Mouse (Mus musculus): Measurements from ENCODE around the gene Fscn1. TPM values are rescaled to one million over a fixed set of nuclear protein-coding genes. Genes with fewer than 3 reads are reported as not detected.

The Fscn1 gene
- polyA plus RNA-seq, 1 experiment from 2014 or later, result 120 TPM

- Histone ChIP-seq H3K4me2 (ENCODE audit: low read length) (no peak overlapping the region), H3K27me3 (ENCODE audit: control insufficient read depth, insufficient read depth, low read length) (no peaks in the 10 kb centered on the region), H3K9me3 (ENCODE audit: control insufficient read depth, low read length) (no peaks in the 10 kb centered on the region), H3K4me1 (ENCODE audit: control insufficient read depth in 2 of 2, insufficient read depth in 2 of 2, low read length in 2 of 2) (peaks cover 0 to 5% of the 10 kb centered on the region in 2 experiments; a peak in 1 of 4 replicates), H3K9ac (ENCODE audit: low read length) (no peak overlapping the region), H3K4me3 (ENCODE audit: control insufficient read depth in 1 of 2, insufficient read depth in 1 of 2, low read depth in 1 of 2, low read length in 2 of 2) (no peak overlapping the region), H3K36me3 (ENCODE audit: control insufficient read depth, insufficient read depth, low read length) (no peaks in the 10 kb centered on the region), H3K27ac (replicated peaks in 1 of 2; ENCODE audit: control insufficient read depth in 1 of 2, insufficient read depth in 1 of 2, low read depth in 2 of 2, low read length in 2 of 2) (no peak overlapping the region)
- ATAC-seq (ENCODE audit: insufficient number of reproducible peaks, insufficient read depth, low FRiP score, low read depth), result no peak
- WGBS, result 74% methylated on average over 3 of the region's 3 CpGs
Observed at GRCm38 (mm10) chr5:142953641-142954040, 6.5 kb upstream of the Fscn1 start.

GRCm38 (mm10) chr5:142956956-142957703 lies 3.0 kb upstream of the Fscn1 start:
- H3K36me3 ChIP-seq (ENCODE audit: control insufficient read depth, insufficient read depth, low read length), result no peaks in the 10 kb centered on the region
- H3K4me1 ChIP-seq (ENCODE audit: control insufficient read depth in 2 of 2, insufficient read depth in 2 of 2, low read length in 2 of 2), result peaks cover 8 to 10% of the 10 kb centered on the region in 2 experiments
- no peak overlapping the region for H3K27ac ChIP-seq (replicated peaks in 1 of 2; ENCODE audit: control insufficient read depth in 1 of 2, insufficient read depth in 1 of 2, low read depth in 2 of 2, low read length in 2 of 2)
- no peak overlapping the region for H3K4me3 ChIP-seq (ENCODE audit: control insufficient read depth in 1 of 2, insufficient read depth in 1 of 2, low read depth in 1 of 2, low read length in 2 of 2)
- H3K27me3 ChIP-seq (ENCODE audit: control insufficient read depth, insufficient read depth, low read length), result no peaks in the 10 kb centered on the region
- H3K4me2 ChIP-seq (ENCODE audit: low read length), result no peak overlapping the region
- 69% methylated on average over 6 of the region's 6 CpGs for WGBS
- no peaks in the 10 kb centered on the region for H3K9me3 ChIP-seq (ENCODE audit: control insufficient read depth, low read length)
- H3K9ac ChIP-seq (ENCODE audit: low read length), result no peak overlapping the region
- ATAC-seq (ENCODE audit: insufficient number of reproducible peaks, insufficient read depth, low FRiP score, low read depth), result no peak

- Histone ChIP-seq H3K4me3 (ENCODE audit: control insufficient read depth in 1 of 2, insufficient read depth in 1 of 2, low read depth in 1 of 2, low read length in 2 of 2) (no peak overlapping the region), H3K27me3 (ENCODE audit: control insufficient read depth, insufficient read depth, low read length) (no peaks in the 10 kb centered on the region), H3K27ac (replicated peaks in 1 of 2; ENCODE audit: control insufficient read depth in 1 of 2, insufficient read depth in 1 of 2, low read depth in 2 of 2, low read length in 2 of 2) (no peak overlapping the region), H3K36me3 (ENCODE audit: control insufficient read depth, insufficient read depth, low read length) (no peaks in the 10 kb centered on the region), H3K9me3 (ENCODE audit: control insufficient read depth, low read length) (no peaks in the 10 kb centered on the region), H3K9ac (ENCODE audit: low read length) (no peak overlapping the region), H3K4me1 (ENCODE audit: control insufficient read depth in 2 of 2, insufficient read depth in 2 of 2, low read length in 2 of 2) (peaks cover 16 to 19% of the 10 kb centered on the region in 2 experiments), H3K4me2 (ENCODE audit: low read length) (no peak overlapping the region)
- WGBS, result 87% methylated on average over 14 of the region's 14 CpGs
- ATAC-seq (ENCODE audit: insufficient number of reproducible peaks, insufficient read depth, low FRiP score, low read depth), result no peak
Observed at GRCm38 (mm10) chr5:142958464-142958863, 1.7 kb upstream of the Fscn1 start.

- Histone ChIP-seq H3K27ac (replicated peaks in 1 of 2; ENCODE audit: control insufficient read depth in 1 of 2, insufficient read depth in 1 of 2, low read depth in 2 of 2, low read length in 2 of 2) (no peak overlapping the region), H3K9ac (ENCODE audit: low read length) (no peak overlapping the region), H3K36me3 (ENCODE audit: control insufficient read depth, insufficient read depth, low read length) (no peaks in the 10 kb centered on the region), H3K4me2 (ENCODE audit: low read length) (no peak overlapping the region), H3K4me1 (ENCODE audit: control insufficient read depth in 2 of 2, insufficient read depth in 2 of 2, low read length in 2 of 2) (peaks cover 22 to 26% of the 10 kb centered on the region in 2 experiments), H3K27me3 (ENCODE audit: control insufficient read depth, insufficient read depth, low read length) (no peaks in the 10 kb centered on the region), H3K4me3 (ENCODE audit: control insufficient read depth in 1 of 2, insufficient read depth in 1 of 2, low read depth in 1 of 2, low read length in 2 of 2) (no peak overlapping the region), H3K9me3 (ENCODE audit: control insufficient read depth, low read length) (no peaks in the 10 kb centered on the region)
- ATAC-seq (ENCODE audit: insufficient number of reproducible peaks, insufficient read depth, low FRiP score, low read depth), result no peak
- WGBS, result 80% methylated on average over 4 of the region's 4 CpGs
Observed at GRCm38 (mm10) chr5:142959156-142959555, 987 bp upstream of the Fscn1 start.

GRCm38 (mm10) chr5:142960775-142961271 lies 680 bp downstream of the Fscn1 start:
- Histone ChIP-seq H3K27ac (replicated peaks in 1 of 2; ENCODE audit: control insufficient read depth in 1 of 2, insufficient read depth in 1 of 2, low read depth in 2 of 2, low read length in 2 of 2) (peak overlapping the region; percentile 58 to 89), H3K27me3 (ENCODE audit: control insufficient read depth, insufficient read depth, low read length) (no peaks in the 10 kb centered on the region), H3K9me3 (ENCODE audit: control insufficient read depth, low read length) (no peaks in the 10 kb centered on the region), H3K4me1 (ENCODE audit: control insufficient read depth in 2 of 2, insufficient read depth in 2 of 2, low read length in 2 of 2) (peaks cover 24 to 31% of the 10 kb centered on the region in 2 experiments), H3K4me3 (ENCODE audit: control insufficient read depth in 1 of 2, insufficient read depth in 1 of 2, low read depth in 1 of 2, low read length in 2 of 2) (peak overlapping the region; percentile 63 to 76), H3K36me3 (ENCODE audit: control insufficient read depth, insufficient read depth, low read length) (no peaks in the 10 kb centered on the region), H3K9ac (ENCODE audit: low read length) (peak overlapping the region; percentile 91), H3K4me2 (ENCODE audit: low read length) (peak overlapping the region; percentile 95)
- no peak for ATAC-seq (ENCODE audit: insufficient number of reproducible peaks, insufficient read depth, low FRiP score, low read depth)
- under 1% methylated on average over 59 of the region's 59 CpGs for WGBS

GRCm38 (mm10) chr5:142961398-142961880 lies 1.3 kb downstream of the Fscn1 start:
- ATAC-seq (ENCODE audit: insufficient number of reproducible peaks, insufficient read depth, low FRiP score, low read depth), result peak; percentile 51
- Histone ChIP-seq H3K27ac (replicated peaks in 1 of 2; ENCODE audit: control insufficient read depth in 1 of 2, insufficient read depth in 1 of 2, low read depth in 2 of 2, low read length in 2 of 2) (peak overlapping the region; percentile 58 to 89), H3K9me3 (ENCODE audit: control insufficient read depth, low read length) (no peaks in the 10 kb centered on the region), H3K4me2 (ENCODE audit: low read length) (peak overlapping the region; percentile 95), H3K9ac (ENCODE audit: low read length) (peak overlapping the region; percentile 91), H3K36me3 (ENCODE audit: control insufficient read depth, insufficient read depth, low read length) (no peaks in the 10 kb centered on the region), H3K27me3 (ENCODE audit: control insufficient read depth, insufficient read depth, low read length) (no peaks in the 10 kb centered on the region), H3K4me1 (ENCODE audit: control insufficient read depth in 2 of 2, insufficient read depth in 2 of 2, low read length in 2 of 2) (peaks cover 24 to 31% of the 10 kb centered on the region in 2 experiments), H3K4me3 (ENCODE audit: control insufficient read depth in 1 of 2, insufficient read depth in 1 of 2, low read depth in 1 of 2, low read length in 2 of 2) (peak overlapping the region; percentile 63 to 76)
- WGBS, result 3% methylated on average over 15 of the region's 15 CpGs

- Histone ChIP-seq H3K4me1 (ENCODE audit: control insufficient read depth in 2 of 2, insufficient read depth in 2 of 2, low read length in 2 of 2) (peaks cover 24 to 31% of the 10 kb centered on the region in 2 experiments), H3K9ac (ENCODE audit: low read length) (peak overlapping the region; percentile 91)
- 1% methylated on average over 43 of the region's 43 CpGs for WGBS
Observed at GRCm38 (mm10) chr5:142961881-142962443, 1.8 kb downstream of the Fscn1 start.

More at GRCm38 (mm10) chr5:142961881-142962443, 1.8 kb downstream of the Fscn1 start:
- Histone ChIP-seq H3K36me3 (ENCODE audit: control insufficient read depth, insufficient read depth, low read length) (no peaks in the 10 kb centered on the region), H3K27me3 (ENCODE audit: control insufficient read depth, insufficient read depth, low read length) (no peaks in the 10 kb centered on the region), H3K27ac (replicated peaks in 1 of 2; ENCODE audit: control insufficient read depth in 1 of 2, insufficient read depth in 1 of 2, low read depth in 2 of 2, low read length in 2 of 2) (peak overlapping the region; percentile 58 to 89), H3K4me3 (ENCODE audit: control insufficient read depth in 1 of 2, insufficient read depth in 1 of 2, low read depth in 1 of 2, low read length in 2 of 2) (peak overlapping the region; percentile 63 to 76), H3K9me3 (ENCODE audit: control insufficient read depth, low read length) (no peaks in the 10 kb centered on the region), H3K4me2 (ENCODE audit: low read length) (peak overlapping the region; percentile 95)
- ATAC-seq (ENCODE audit: insufficient number of reproducible peaks, insufficient read depth, low FRiP score, low read depth), result peak; percentile 61
